Mouse (Mus musculus): ENCODE results near the gene Plet1. TPM values are rescaled to one million over a fixed set of nuclear protein-coding genes. Genes with fewer than 3 reads are reported as not detected.

Plet1 gene
- polyA plus RNA-seq, 1 experiment from 2014 or later: 15.6 TPM

Other genes starting within 250 kb of the Plet1 start
- 306 and 531 TPM in 2 replicates for gene Rpl10-ps3, start 149.6 kb upstream of the Plet1 start, polyA plus RNA-seq (2015; fragmentation: Nextera tagmentation; extraction: Ambion mirVana)
- gene Pts, start 34.2 kb downstream of the Plet1 start, polyA plus RNA-seq (2015; fragmentation: Nextera tagmentation; extraction: Ambion mirVana): 68.0 and 75.7 TPM in 2 replicates
- gene Il18, start 60.3 kb downstream of the Plet1 start, polyA plus RNA-seq (2015; fragmentation: Nextera tagmentation; extraction: Ambion mirVana): 6.5 and 7.9 TPM in 2 replicates
- 0.08 and 0.52 TPM in 2 replicates for gene Bco2, start 60.7 kb downstream of the Plet1 start, polyA plus RNA-seq (2015; fragmentation: Nextera tagmentation; extraction: Ambion mirVana)
- not detected in 2 replicates for gene Tex12, start 66.8 kb downstream of the Plet1 start, polyA plus RNA-seq (2015; fragmentation: Nextera tagmentation; extraction: Ambion mirVana)
- 249 TPM in 2 replicates for gene Sdhd, start 109.3 kb downstream of the Plet1 start, polyA plus RNA-seq (2015; fragmentation: Nextera tagmentation; extraction: Ambion mirVana)
- gene Timm8b, start 109.4 kb downstream of the Plet1 start, polyA plus RNA-seq (2015; fragmentation: Nextera tagmentation; extraction: Ambion mirVana): 208 and 217 TPM in 2 replicates
- gene Pih1d2, start 122.8 kb downstream of the Plet1 start, polyA plus RNA-seq (2015; fragmentation: Nextera tagmentation; extraction: Ambion mirVana): 8.8 and 12.8 TPM in 2 replicates
- 23.1 and 25.2 TPM in 2 replicates for gene Nkapd1, start 122.9 kb downstream of the Plet1 start, polyA plus RNA-seq (2015; fragmentation: Nextera tagmentation; extraction: Ambion mirVana)
- 50.1 and 51.3 TPM in 2 replicates for gene Dlat, start 165.3 kb downstream of the Plet1 start, polyA plus RNA-seq (2015; fragmentation: Nextera tagmentation; extraction: Ambion mirVana)
- gene Dixdc1, start 245.0 kb downstream of the Plet1 start, polyA plus RNA-seq (2015; fragmentation: Nextera tagmentation; extraction: Ambion mirVana): 13.7 and 17.2 TPM in 2 replicates

Measured in embryonic facial prominence, embryonic 15.5 days (tissue).